Mouse (Mus musculus): ENCODE measurements at regions not wholly inside any gene's neighbourhood (a gene's known extent, or its start where the extent isn't known, plus 50 kb on each side); places are given as distances from the start of the nearest gene placed in this dataset.

GRCm38 (mm10) chr3:52731941-52732340, 285.1 kb downstream of the Cog6 start:
- H3K4me1 ChIP-seq (replicated peaks; ENCODE audit: control insufficient read depth in 2 of 2, insufficient read depth in 2 of 2, low read length in 1 of 2), result peaks cover 0 to 4% of the 10 kb centered on the region in 2 experiments; a peak in 1 of 4 replicates
- no peaks in the 10 kb centered on the region for H3K27me3 ChIP-seq (ENCODE audit: control insufficient read depth, insufficient read depth, low read length)
- H3K4me2 ChIP-seq (ENCODE audit: low read depth), result no peak overlapping the region
- H3K9me3 ChIP-seq (ENCODE audit: control insufficient read depth, low read length), result no peaks in the 10 kb centered on the region
- H3K4me3 ChIP-seq (ENCODE audit: insufficient read depth in 1 of 2, low read depth in 2 of 2, low read length in 2 of 2), result no peak overlapping the region
- no peak overlapping the region for H3K9ac ChIP-seq (replicated peaks)
- no peak for DNase-seq (ENCODE audit: low read depth in 3 of 3, low spot score in 3 of 3)
- H3K36me3 ChIP-seq (replicated peaks; ENCODE audit: control insufficient read depth, insufficient read depth, low read depth), result no peaks in the 10 kb centered on the region
- no peak overlapping the region for H3K27ac ChIP-seq
- ATAC-seq (ENCODE audit: insufficient read depth), result no peak
- TF ChIP-seq CTCF (IDR thresholded peaks at IDR 0.05; ENCODE audit: low read depth) (no peak), EP300 (IDR thresholded peaks at IDR 0.05; ENCODE audit: low read depth) (no peak)

- ATAC-seq (ENCODE audit: insufficient read depth) (no peak), DNase-seq (ENCODE audit: low read depth in 3 of 3, low spot score in 3 of 3) (no peak)
- WGBS (ENCODE audit: insufficient replicate concordance), result 58% methylated on average over 3 of the region's 3 CpGs
- Histone ChIP-seq H3K4me2 (ENCODE audit: low read depth) (no peak overlapping the region), H3K4me1 (replicated peaks; ENCODE audit: control insufficient read depth in 2 of 2, insufficient read depth in 2 of 2, low read length in 1 of 2) (peaks cover 0 to 4% of the 10 kb centered on the region in 2 experiments; a peak in 1 of 4 replicates), H3K36me3 (replicated peaks; ENCODE audit: control insufficient read depth, insufficient read depth, low read depth) (no peaks in the 10 kb centered on the region), H3K27me3 (ENCODE audit: control insufficient read depth, insufficient read depth, low read length) (no peaks in the 10 kb centered on the region), H3K9me3 (ENCODE audit: control insufficient read depth, low read length) (no peaks in the 10 kb centered on the region), H3K4me3 (ENCODE audit: insufficient read depth in 1 of 2, low read depth in 2 of 2, low read length in 2 of 2) (no peak overlapping the region), H3K9ac (replicated peaks) (no peak overlapping the region), H3K27ac (no peak overlapping the region)
- no peak for TF ChIP-seq EP300 (IDR thresholded peaks at IDR 0.05; ENCODE audit: low read depth)
- TF ChIP-seq CTCF (IDR thresholded peaks at IDR 0.05; ENCODE audit: low read depth), result no peak
These were observed 285.5 kb downstream of the Cog6 start for GRCm38 (mm10) chr3:52731491-52731890.

GRCm38 (mm10) chr3:52729731-52730130, 287.3 kb downstream of the Cog6 start:
- DNase-seq (ENCODE audit: low read depth in 3 of 3, low spot score in 3 of 3) (no peak), ATAC-seq (ENCODE audit: insufficient read depth) (no peak)
- TF ChIP-seq CTCF (IDR thresholded peaks at IDR 0.05; ENCODE audit: low read depth), result no peak
- no peak for TF ChIP-seq EP300 (IDR thresholded peaks at IDR 0.05; ENCODE audit: low read depth)
- no peak overlapping the region for H3K4me3 ChIP-seq (ENCODE audit: insufficient read depth in 1 of 2, low read depth in 2 of 2, low read length in 2 of 2)
- H3K9me3 ChIP-seq (ENCODE audit: control insufficient read depth, low read length), result no peaks in the 10 kb centered on the region
- no peak overlapping the region for H3K27ac ChIP-seq
- no peak overlapping the region for H3K4me2 ChIP-seq (ENCODE audit: low read depth)
- H3K4me1 ChIP-seq (replicated peaks; ENCODE audit: control insufficient read depth in 2 of 2, insufficient read depth in 2 of 2, low read length in 1 of 2), result peaks cover 0 to 4% of the 10 kb centered on the region in 2 experiments; a peak in 1 of 4 replicates
- H3K27me3 ChIP-seq (ENCODE audit: control insufficient read depth, insufficient read depth, low read length), result no peaks in the 10 kb centered on the region
- H3K36me3 ChIP-seq (replicated peaks; ENCODE audit: control insufficient read depth, insufficient read depth, low read depth), result no peaks in the 10 kb centered on the region
- 61% methylated on average over 3 of the region's 3 CpGs for WGBS (ENCODE audit: insufficient replicate concordance)
- H3K9ac ChIP-seq (replicated peaks), result no peak overlapping the region

GRCm38 (mm10) chr3:52728860-52729259, 288.2 kb downstream of the Cog6 start:
- Histone ChIP-seq H3K27ac (no peak overlapping the region), H3K4me2 (ENCODE audit: low read depth) (no peak overlapping the region), H3K9me3 (ENCODE audit: control insufficient read depth, low read length) (no peaks in the 10 kb centered on the region), H3K9ac (replicated peaks) (no peak overlapping the region), H3K4me3 (ENCODE audit: insufficient read depth in 1 of 2, low read depth in 2 of 2, low read length in 2 of 2) (no peak overlapping the region), H3K27me3 (ENCODE audit: control insufficient read depth, insufficient read depth, low read length) (no peaks in the 10 kb centered on the region), H3K4me1 (replicated peaks; ENCODE audit: control insufficient read depth in 2 of 2, insufficient read depth in 2 of 2, low read length in 1 of 2) (peaks cover 0 to 4% of the 10 kb centered on the region in 2 experiments; a peak in 1 of 4 replicates), H3K36me3 (replicated peaks; ENCODE audit: control insufficient read depth, insufficient read depth, low read depth) (no peaks in the 10 kb centered on the region)
- no peak for TF ChIP-seq CTCF (IDR thresholded peaks at IDR 0.05; ENCODE audit: low read depth)
- TF ChIP-seq EP300 (IDR thresholded peaks at IDR 0.05; ENCODE audit: low read depth), result no peak
- WGBS (ENCODE audit: insufficient replicate concordance), result 6% methylated on average over 6 of the region's 6 CpGs
- ATAC-seq (ENCODE audit: insufficient read depth), result peak; percentile 41; the same call in 1 of the 2 replicates
- no peak for DNase-seq (ENCODE audit: low read depth in 3 of 3, low spot score in 3 of 3)

- DNase-seq (ENCODE audit: low read depth in 3 of 3, low spot score in 3 of 3), result no peak
- 61% methylated on average over 5 of the region's 5 CpGs for WGBS (ENCODE audit: insufficient replicate concordance)
- TF ChIP-seq EP300 (IDR thresholded peaks at IDR 0.05; ENCODE audit: low read depth) (no peak), CTCF (IDR thresholded peaks at IDR 0.05; ENCODE audit: low read depth) (no peak)
These were observed 288.6 kb downstream of the Cog6 start for GRCm38 (mm10) chr3:52728426-52728825.

More at GRCm38 (mm10) chr3:52728426-52728825, 288.6 kb downstream of the Cog6 start:
- Histone ChIP-seq H3K4me3 (ENCODE audit: insufficient read depth in 1 of 2, low read depth in 2 of 2, low read length in 2 of 2) (no peak overlapping the region), H3K27me3 (ENCODE audit: control insufficient read depth, insufficient read depth, low read length) (no peaks in the 10 kb centered on the region), H3K36me3 (replicated peaks; ENCODE audit: control insufficient read depth, insufficient read depth, low read depth) (no peaks in the 10 kb centered on the region), H3K4me2 (ENCODE audit: low read depth) (no peak overlapping the region), H3K9me3 (ENCODE audit: control insufficient read depth, low read length) (no peaks in the 10 kb centered on the region), H3K27ac (no peak overlapping the region), H3K9ac (replicated peaks) (no peak overlapping the region), H3K4me1 (replicated peaks; ENCODE audit: control insufficient read depth in 2 of 2, insufficient read depth in 2 of 2, low read length in 1 of 2) (peaks cover 0 to 4% of the 10 kb centered on the region in 2 experiments; a peak in 1 of 4 replicates)
- no peak for ATAC-seq (ENCODE audit: insufficient read depth)
